9 mouse cellular contexts compared by ENCODE assay signal in the genomic region with DNA sequence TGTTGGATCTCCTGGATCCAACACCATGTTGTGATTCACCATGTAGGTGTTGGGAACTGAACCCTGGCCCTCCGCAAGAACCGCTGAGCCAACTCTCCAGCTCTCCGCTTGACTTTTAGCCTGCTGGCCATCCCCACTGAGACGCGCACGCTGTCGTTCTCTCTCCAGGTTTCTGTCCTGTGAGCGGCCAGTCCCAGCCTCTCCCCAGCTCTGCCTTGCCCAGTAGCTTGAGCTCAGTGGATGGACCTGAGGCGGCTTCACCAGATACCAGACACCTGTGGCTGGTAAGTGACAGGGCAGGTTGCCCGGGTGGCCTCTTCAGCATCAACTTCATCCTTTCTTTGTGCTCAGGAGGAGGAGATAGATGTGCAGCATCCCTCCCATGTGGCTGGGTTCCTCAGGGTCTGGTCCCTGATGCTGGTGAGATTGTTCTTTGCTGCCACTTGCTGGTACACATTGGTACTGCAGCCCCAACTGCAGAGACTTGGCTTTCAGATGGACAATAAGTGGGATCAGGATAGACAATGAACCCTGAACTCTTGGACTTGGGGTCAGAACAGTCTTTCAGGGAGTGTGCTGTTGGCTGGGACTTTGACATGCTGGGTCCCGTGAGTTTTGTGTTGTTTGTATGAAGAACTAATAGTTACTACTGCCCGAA. TPM values are rescaled to one million over a fixed set of nuclear protein-coding genes. Genes with fewer than 3 reads are reported as not detected.
A peak's percentile ranks its signal among the peaks of the same experiment; 100 is the strongest.
DNase-seq lines count a peak whose midpoint lies in the region; ATAC-seq and TF ChIP-seq lines count a peak whose summit lies in the region.
"Had no signal": no experiment of that assay in that cellular context is flagged by ENCODE, and none has a peak within 500 bp of the region (broad histone marks: within the 10 kb centered on the region; RNA-seq: fewer than 3 reads in every experiment).

No protein-coding gene starts in this region.

- 39% methylated on average over 12 of the region's 12 CpGs for WGBS in embryonic facial prominence, embryonic 11.5 days
- WGBS in liver, embryonic 14.5 days (ENCODE audit: insufficient replicate concordance): 44% methylated on average over 12 of the region's 12 CpGs
- WGBS in neural tube, embryonic 13.5 days: 50% methylated on average over 12 of the region's 12 CpGs

- no peaks in the 10 kb centered on the region for H3K4me1 ChIP-seq in embryonic facial prominence, embryonic 11.5 days (ENCODE audit: control insufficient read depth, insufficient read depth, low read length)
- no peaks in the 10 kb centered on the region for H3K4me1 ChIP-seq in liver, embryonic 14.5 days (replicated peaks; ENCODE audit: control insufficient read depth in 2 of 2, insufficient read depth in 2 of 2, low read length in 1 of 2)
- no peaks in the 10 kb centered on the region for H3K4me1 ChIP-seq in neural tube, embryonic 13.5 days (replicated peaks)
- no peaks in the 10 kb centered on the region for H3K4me1 ChIP-seq in testis, adult 2 months (ENCODE audit: control insufficient read depth, insufficient read depth, low read length)

- no peaks in the 10 kb centered on the region for H3K9me3 ChIP-seq in embryonic facial prominence, embryonic 11.5 days (replicated peaks; ENCODE audit: control insufficient read depth, low read length)
- no peaks in the 10 kb centered on the region for H3K9me3 ChIP-seq in liver, embryonic 14.5 days (ENCODE audit: control insufficient read depth, low read length)
- H3K9me3 ChIP-seq in neural tube, embryonic 13.5 days: no peaks in the 10 kb centered on the region

- H3K27ac ChIP-seq in embryonic facial prominence, embryonic 11.5 days (replicated peaks; ENCODE audit: low read depth, low read length): no peak overlapping the region
- no peak overlapping the region for H3K27ac ChIP-seq in liver, embryonic 14.5 days
- peak overlapping the region; percentile 71 for H3K27ac ChIP-seq in neural tube, embryonic 13.5 days (replicated peaks)
- no peak overlapping the region for H3K27ac ChIP-seq in testis, adult 2 months (ENCODE audit: control insufficient read depth, insufficient read depth, low read depth, low read length)

- peak; percentile 67 for DNase-seq in CD4-positive helper T cell, adult 2 months (ENCODE audit: low read depth, low spot score)
- peak; percentile 64 to 80 for DNase-seq in adrenal gland, postnatal 36 days
- DNase-seq in embryonic facial prominence, embryonic 11.5 days (ENCODE audit: low spot score): peak; percentile 87
- DNase-seq in heart, adult 9 months (ENCODE audit: low spot score in 2 of 2): peak; percentile 30 to 71
- DNase-seq in kidney, postnatal 14 days: peak; percentile 86
- peak in 2 of 3 experiments; percentile 50 to 51 for DNase-seq in liver, embryonic 14.5 days (ENCODE audit: low read depth in 3 of 3, low spot score in 3 of 3)

- H3K4me2 ChIP-seq in embryonic facial prominence, embryonic 11.5 days (ENCODE audit: low read depth, low read length): no peak overlapping the region; the same call in 1 of the 2 replicates
- H3K4me2 ChIP-seq in liver, embryonic 14.5 days (ENCODE audit: low read depth): no peak overlapping the region
- H3K4me2 ChIP-seq in neural tube, embryonic 13.5 days: no peak overlapping the region

- H3K27me3 ChIP-seq in embryonic facial prominence, embryonic 11.5 days (ENCODE audit: control insufficient read depth, insufficient read depth, low read length): no peaks in the 10 kb centered on the region
- H3K27me3 ChIP-seq in liver, embryonic 14.5 days (ENCODE audit: control insufficient read depth, insufficient read depth, low read length): no peaks in the 10 kb centered on the region
- no peaks in the 10 kb centered on the region for H3K27me3 ChIP-seq in neural tube, embryonic 13.5 days
- H3K27me3 ChIP-seq in testis, adult 2 months (ENCODE audit: control insufficient read depth, insufficient read depth, low read length): no peaks in the 10 kb centered on the region

- H3K36me3 ChIP-seq in embryonic facial prominence, embryonic 11.5 days (replicated peaks; ENCODE audit: control insufficient read depth, insufficient read depth, low read depth, low read length): no peaks in the 10 kb centered on the region; the same call in 1 of the 2 replicates
- no peaks in the 10 kb centered on the region for H3K36me3 ChIP-seq in liver, embryonic 14.5 days (replicated peaks; ENCODE audit: control insufficient read depth, insufficient read depth, low read depth)
- peaks cover 94% of the 10 kb centered on the region for H3K36me3 ChIP-seq in neural tube, embryonic 13.5 days
- no peaks in the 10 kb centered on the region; the same call in 1 of the 2 replicates for H3K36me3 ChIP-seq in testis, adult 2 months (ENCODE audit: control insufficient read depth, insufficient read depth, low read length)

- H3K4me3 ChIP-seq in embryonic facial prominence, embryonic 11.5 days (ENCODE audit: low read depth, low read length): no peak overlapping the region
- H3K4me3 ChIP-seq in liver, embryonic 14.5 days (ENCODE audit: insufficient read depth in 1 of 2, low read depth in 2 of 2, low read length in 2 of 2): no peak overlapping the region
- no peak overlapping the region for H3K4me3 ChIP-seq in neural tube, embryonic 13.5 days
- H3K4me3 ChIP-seq in testis, adult 2 months (ENCODE audit: control insufficient read depth, low read depth, low read length): no peak overlapping the region

- no peak for TF ChIP-seq EP300 in liver, embryonic 14.5 days (IDR thresholded peaks at IDR 0.05; ENCODE audit: low read depth)

- peak; percentile 65 for ATAC-seq in embryonic facial prominence, embryonic 11.5 days (replicated peaks; ENCODE audit: insufficient number of reproducible peaks, low FRiP score, low TSS enrichment, low read depth)
- ATAC-seq in liver, embryonic 14.5 days (ENCODE audit: insufficient read depth): peak; percentile 55; the same call in 1 of the 2 replicates
- peak; percentile 78 for ATAC-seq in neural tube, embryonic 13.5 days (ENCODE audit: low read depth)

- TF ChIP-seq CTCF in liver, embryonic 14.5 days (IDR thresholded peaks at IDR 0.05; ENCODE audit: low read depth): peak; percentile 97
- TF ChIP-seq CTCF in testis, adult 2 months (IDR thresholded peaks at IDR 0.05; ENCODE audit: control insufficient read depth, insufficient read depth, insufficient replicate concordance, low read depth, low read length): peak; percentile 87; the same call in 1 of the 2 replicates

- no peak for TF ChIP-seq POLR2A in testis, adult 2 months (IDR thresholded peaks at IDR 0.05; ENCODE audit: control insufficient read depth, low read depth, low read length)

- H3K9ac ChIP-seq in embryonic facial prominence, embryonic 11.5 days (replicated peaks; ENCODE audit: low read length): no peak overlapping the region
- H3K9ac ChIP-seq in liver, embryonic 14.5 days (replicated peaks): no peak overlapping the region
- H3K9ac ChIP-seq in neural tube, embryonic 13.5 days: no peak overlapping the region

RNA-seq across cellular contexts. Expression of a gene that starts 12.3 kb away (rescaled TPM):
- total RNA-seq in adrenal gland, postnatal 36 days (2021): 100 to 1,000 TPM; 213 to 255 TPM
- 151 TPM in 2 replicates for polyA plus RNA-seq in embryonic facial prominence, embryonic 11.5 days (2014; fragmentation: Nextera tagmentation; extraction: Ambion mirVana)
- 37.8 and 45.6 TPM in 2 replicates for polyA plus RNA-seq in liver, embryonic 14.5 days (2012; rRNA removed)
- 44.0 and 53.1 TPM in 2 replicates for polyA plus RNA-seq in liver, embryonic 14.5 days (2014; fragmentation: Nextera tagmentation; extraction: Ambion mirVana)
- polyA plus RNA-seq in neural tube, embryonic 13.5 days (2015; fragmentation: Nextera tagmentation; extraction: Ambion mirVana): 317 and 328 TPM in 2 replicates
- polyA plus RNA-seq in testis, adult 2 months (2012; rRNA removed): 39.4 and 41.8 TPM in 2 replicates

RNA-seq across cellular contexts. Expression of a gene that starts 28.7 kb away (rescaled TPM):
- total RNA-seq in adrenal gland, postnatal 36 days (2021): 1 to 10 TPM; 1.1 to 1.4 TPM
- 3.1 and 3.4 TPM in 2 replicates for polyA plus RNA-seq in embryonic facial prominence, embryonic 11.5 days (2014; fragmentation: Nextera tagmentation; extraction: Ambion mirVana)
- polyA plus RNA-seq in liver, embryonic 14.5 days (2012; rRNA removed): 3.0 TPM in 2 replicates
- 2.2 and 2.9 TPM in 2 replicates for polyA plus RNA-seq in liver, embryonic 14.5 days (2014; fragmentation: Nextera tagmentation; extraction: Ambion mirVana)
- polyA plus RNA-seq in neural tube, embryonic 13.5 days (2015; fragmentation: Nextera tagmentation; extraction: Ambion mirVana): 35.9 and 40.2 TPM in 2 replicates
- polyA plus RNA-seq in testis, adult 2 months (2012; rRNA removed): 26.0 and 27.4 TPM in 2 replicates

RNA-seq across cellular contexts. Expression of a gene that starts 42.8 kb away (rescaled TPM):
- 10 to 100 TPM in 1 of 2 experiments, 1 to 10 TPM in 1; 1.9 to 10.5 TPM for total RNA-seq in adrenal gland, postnatal 36 days (2021)
- polyA plus RNA-seq in embryonic facial prominence, embryonic 11.5 days (2014; fragmentation: Nextera tagmentation; extraction: Ambion mirVana): 29.5 and 34.6 TPM in 2 replicates
- polyA plus RNA-seq in liver, embryonic 14.5 days (2012; rRNA removed): 22.8 and 24.6 TPM in 2 replicates
- polyA plus RNA-seq in liver, embryonic 14.5 days (2014; fragmentation: Nextera tagmentation; extraction: Ambion mirVana): 17.3 and 19.4 TPM in 2 replicates
- 9.3 and 11.0 TPM in 2 replicates for polyA plus RNA-seq in neural tube, embryonic 13.5 days (2015; fragmentation: Nextera tagmentation; extraction: Ambion mirVana)
- 37.3 and 48.1 TPM in 2 replicates for polyA plus RNA-seq in testis, adult 2 months (2012; rRNA removed)

RNA-seq across cellular contexts. Expression of a gene that starts 45.7 kb away (rescaled TPM):
- not detected for total RNA-seq in adrenal gland, postnatal 36 days (2021)
- not detected in 2 replicates for polyA plus RNA-seq in embryonic facial prominence, embryonic 11.5 days (2014; fragmentation: Nextera tagmentation; extraction: Ambion mirVana)
- 0.03 TPM in 2 replicates for polyA plus RNA-seq in liver, embryonic 14.5 days (2012; rRNA removed)
- not detected in 2 replicates for polyA plus RNA-seq in liver, embryonic 14.5 days (2014; fragmentation: Nextera tagmentation; extraction: Ambion mirVana)
- 0.21 and 0.22 TPM in 2 replicates for polyA plus RNA-seq in neural tube, embryonic 13.5 days (2015; fragmentation: Nextera tagmentation; extraction: Ambion mirVana)
- 0.02 and 0.15 TPM in 2 replicates for polyA plus RNA-seq in testis, adult 2 months (2012; rRNA removed)
- total RNA-seq: gastrocnemius, postnatal 4 days had no signal

RNA-seq across cellular contexts. Expression of a gene that starts 50.0 kb away (rescaled TPM):
- total RNA-seq in adrenal gland, postnatal 36 days (2021): 1 to 10 TPM; 4.5 to 4.7 TPM
- 199 and 248 TPM in 2 replicates for polyA plus RNA-seq in embryonic facial prominence, embryonic 11.5 days (2014; fragmentation: Nextera tagmentation; extraction: Ambion mirVana)
- 0.70 and 3.8 TPM in 2 replicates for polyA plus RNA-seq in liver, embryonic 14.5 days (2012; rRNA removed)
- 0.29 and 0.42 TPM in 2 replicates for polyA plus RNA-seq in liver, embryonic 14.5 days (2014; fragmentation: Nextera tagmentation; extraction: Ambion mirVana)
- 1,543 and 1,658 TPM in 2 replicates for polyA plus RNA-seq in neural tube, embryonic 13.5 days (2015; fragmentation: Nextera tagmentation; extraction: Ambion mirVana)
- polyA plus RNA-seq in testis, adult 2 months (2012; rRNA removed): 43.5 and 48.7 TPM in 2 replicates
